Comparison of ENCODE assay signal across 17 mouse cellular contexts in the genomic region with DNA sequence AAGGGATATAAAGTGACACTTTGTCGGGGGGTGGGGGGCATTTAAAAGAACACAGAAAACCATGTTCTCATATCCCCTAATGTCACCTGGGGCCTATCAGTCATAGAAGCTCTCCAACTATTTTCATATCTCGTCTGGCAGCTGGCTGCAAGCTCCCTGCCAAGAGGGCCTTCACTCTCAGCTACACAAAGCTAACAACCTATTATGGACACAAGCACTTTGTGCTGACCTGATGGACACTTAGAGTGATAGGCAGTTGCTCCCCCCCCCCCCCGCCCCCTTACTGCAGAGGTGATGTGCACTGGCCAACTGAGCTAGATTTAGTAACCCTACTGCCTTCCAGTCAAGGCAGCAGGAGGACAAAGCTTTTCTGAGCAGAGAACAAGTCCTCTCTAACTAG.
DNase-seq lines count a peak whose midpoint lies in the region; ATAC-seq and TF ChIP-seq lines count a peak whose summit lies in the region.
"Had no signal": no experiment of that assay in that cellular context is flagged by ENCODE, and none has a peak within 500 bp of the region (broad histone marks: within the 10 kb centered on the region; RNA-seq: fewer than 3 reads in every experiment).

No protein-coding gene starts in this region.

- H3K4me1 ChIP-seq in heart, embryonic 12.5 days (replicated peaks) = peaks cover 24% of the 10 kb centered on the region
- H3K4me1 ChIP-seq in thymus, adult 2 months (replicated peaks; ENCODE audit: control insufficient read depth, insufficient read depth, low read length) = peaks cover 86% of the 10 kb centered on the region
- peaks cover 10% of the 10 kb centered on the region for H3K4me1 ChIP-seq in limb, embryonic 10.5 days
- H3K4me1 ChIP-seq in lung, postnatal 0 days (ENCODE audit: insufficient read depth, low read depth, low read length) = no peaks in the 10 kb centered on the region
- H3K4me1 ChIP-seq: embryonic facial prominence, embryonic 12.5 days; forebrain, embryonic 15.5 days; hindbrain, embryonic 15.5 days had no signal

- H3K4me2 ChIP-seq in heart, embryonic 12.5 days = no peak overlapping the region
- H3K4me2 ChIP-seq in lung, postnatal 0 days (replicated peaks; ENCODE audit: low read depth, low read length) = no peak overlapping the region
- H3K4me2 ChIP-seq: embryonic facial prominence, embryonic 12.5 days; forebrain, embryonic 15.5 days; hindbrain, embryonic 15.5 days had no signal

- H3K27me3 ChIP-seq in heart, embryonic 12.5 days (replicated peaks) = 0 out of 2 replicates have a peak, but pooled peaks cover 6% of the 10 kb centered on the region
- H3K27me3 ChIP-seq in thymus, adult 2 months (ENCODE audit: control insufficient read depth, insufficient read depth, low read length) = no peaks in the 10 kb centered on the region
- no peaks in the 10 kb centered on the region for H3K27me3 ChIP-seq in limb, embryonic 10.5 days (ENCODE audit: low read depth, poor library complexity, severe bottlenecking)
- H3K27me3 ChIP-seq in lung, postnatal 0 days (replicated peaks; ENCODE audit: insufficient read depth, low read length) = no peaks in the 10 kb centered on the region
- H3K27me3 ChIP-seq: embryonic facial prominence, embryonic 12.5 days; forebrain, embryonic 15.5 days; hindbrain, embryonic 15.5 days had no signal

- TF ChIP-seq CTCF in thymus, adult 2 months (IDR thresholded peaks at IDR 0.05; ENCODE audit: borderline replicate concordance, control insufficient read depth, extremely low read depth, insufficient read depth, low read length, poor library complexity) = no peak
- no peak for TF ChIP-seq CTCF in lung, postnatal 0 days (IDR thresholded peaks at IDR 0.05)
- TF ChIP-seq CTCF in layer of hippocampus, adult 2 months (conservative IDR thresholded peaks at IDR 0.05) = no peak

- H3K36me3 ChIP-seq in heart, embryonic 12.5 days = no peaks in the 10 kb centered on the region
- no peaks in the 10 kb centered on the region for H3K36me3 ChIP-seq in thymus, adult 2 months (ENCODE audit: control insufficient read depth, insufficient read depth, low read length)
- H3K36me3 ChIP-seq in limb, embryonic 10.5 days = peaks cover 6% of the 10 kb centered on the region; the same call in 1 of the 2 replicates
- H3K36me3 ChIP-seq in lung, postnatal 0 days (ENCODE audit: insufficient read depth, low read length) = no peaks in the 10 kb centered on the region
- H3K36me3 ChIP-seq: embryonic facial prominence, embryonic 12.5 days; forebrain, embryonic 15.5 days; hindbrain, embryonic 15.5 days had no signal

- DNase-seq in heart, adult 18-20 months = peak; percentile 49 to 68
- DNase-seq in thymus, adult 2 months = no peak
- no peak for DNase-seq in thymus, postnatal 25 days
- peak; percentile 62 to 78 for DNase-seq in heart, postnatal 10 days
- DNase-seq in limb, embryonic 10.5 days (ENCODE audit: low spot score) = no peak
- DNase-seq in lung, postnatal 0 days (ENCODE audit: low spot score) = no peak
- no peak for DNase-seq in layer of hippocampus, adult 2 months (ENCODE audit: low spot score in 2 of 2)
- DNase-seq: adrenal gland, adult 8-10 months; adrenal gland, postnatal 36 days; cerebellum, postnatal 14 days; gastrocnemius, postnatal 36 days; kidney, adult 2 months had no signal

- no peak for TF ChIP-seq EP300 in lung, postnatal 0 days (IDR thresholded peaks at IDR 0.05)

- no peaks in the 10 kb centered on the region for H3K9me3 ChIP-seq in heart, embryonic 12.5 days (replicated peaks)
- H3K9me3 ChIP-seq in limb, embryonic 10.5 days (replicated peaks) = no peaks in the 10 kb centered on the region
- no peaks in the 10 kb centered on the region for H3K9me3 ChIP-seq in lung, postnatal 0 days (ENCODE audit: low read length)
- H3K9me3 ChIP-seq: embryonic facial prominence, embryonic 12.5 days; forebrain, embryonic 15.5 days; hindbrain, embryonic 15.5 days had no signal

- TF ChIP-seq POLR2A in thymus, adult 2 months (IDR thresholded peaks at IDR 0.05; ENCODE audit: control insufficient read depth, extremely low read depth, insufficient read depth, low read length, poor library complexity) = no peak

- intact Hi-C loops in heart, postnatal 10 days (cut with DNase I) = no loop called here

- no peak overlapping the region for H3K9ac ChIP-seq in heart, embryonic 12.5 days
- no peak overlapping the region for H3K9ac ChIP-seq in lung, postnatal 0 days (replicated peaks; ENCODE audit: low read depth)
- H3K9ac ChIP-seq: embryonic facial prominence, embryonic 12.5 days; forebrain, embryonic 15.5 days; hindbrain, embryonic 15.5 days had no signal

- ATAC-seq in heart, embryonic 12.5 days (ENCODE audit: insufficient number of reproducible peaks, low FRiP score) = no peak
- ATAC-seq in lung, postnatal 0 days = no peak
- ATAC-seq: forebrain, embryonic 15.5 days; intestine, embryonic 16.5 days had no signal

- 55% methylated on average over 3 of the region's 3 CpGs for WGBS in heart, embryonic 12.5 days
- 87% methylated on average over 3 of the region's 3 CpGs for WGBS in thymus, adult 2 months
- 78% methylated on average over 3 of the region's 3 CpGs for WGBS in limb, embryonic 10.5 days
- WGBS in lung, postnatal 0 days = 73% methylated on average over 3 of the region's 3 CpGs

- no peak overlapping the region for H3K27ac ChIP-seq in heart, embryonic 12.5 days (ENCODE audit: poor library complexity, severe bottlenecking)
- H3K27ac ChIP-seq in thymus, adult 2 months (ENCODE audit: control insufficient read depth, insufficient read depth, low read length) = peak overlapping the region; percentile 99
- no peak overlapping the region for H3K27ac ChIP-seq in limb, embryonic 10.5 days
- H3K27ac ChIP-seq in lung, postnatal 0 days (ENCODE audit: low read length) = no peak overlapping the region
- no peak overlapping the region for H3K27ac ChIP-seq in layer of hippocampus, adult 2 months
- H3K27ac ChIP-seq: embryonic facial prominence, embryonic 12.5 days; forebrain, embryonic 15.5 days; hindbrain, embryonic 15.5 days had no signal

- H3K4me3 ChIP-seq in heart, embryonic 12.5 days = no peak overlapping the region
- no peak overlapping the region for H3K4me3 ChIP-seq in thymus, adult 2 months (ENCODE audit: control insufficient read depth, insufficient read depth, low read length)
- no peak overlapping the region for H3K4me3 ChIP-seq in limb, embryonic 10.5 days
- H3K4me3 ChIP-seq in lung, postnatal 0 days (ENCODE audit: low read depth, low read length) = no peak overlapping the region
- no peak overlapping the region for H3K4me3 ChIP-seq in layer of hippocampus, adult 2 months
- H3K4me3 ChIP-seq: embryonic facial prominence, embryonic 12.5 days; forebrain, embryonic 15.5 days; hindbrain, embryonic 15.5 days had no signal

Comparison
In these comparisons a context has a peak if more than half of its experiments do, and no peak if none do; other contexts are left out.
1. DNase-seq: peak in heart, adult 18-20 months (2 of 2) and heart, postnatal 10 days (2 of 2); none in thymus, adult 2 months (single experiment), thymus, postnatal 25 days (single experiment), limb, embryonic 10.5 days (single experiment), lung, postnatal 0 days (single experiment) and layer of hippocampus, adult 2 months (0 of 2).